Mouse (Mus musculus) kidney, adult 2 months (tissue): Measurements from ENCODE around the gene Spata31d1d. TPM values are rescaled to one million over a fixed set of nuclear protein-coding genes. Genes with fewer than 3 reads are reported as not detected.
"Not testable (repeated sequence)": the region's sequence is repeated elsewhere in the genome, so short reads cannot be mapped to it uniquely, and the experiment has no call there.

Experiments used
- DNase-seq: peaks from one replicate; pipeline ENCODE4 v3.0.0; 2021
- H3K27ac ChIP-seq: fragments of 200-500 bp; 2 replicates; pipeline ENCODE4 v1.5.1; 2012; ENCODE audit warnings: low read depth, low read length, control low read depth, inconsistent platforms; ENCODE audit not compliant: insufficient read depth
- H3K27me3 ChIP-seq: fragments of 200-500 bp; replicated peaks from 2 replicates; pipeline ENCODE4 v1.6.1; 2012; ENCODE audit warnings: mild to moderate bottlenecking, moderate library complexity, low read length, inconsistent platforms; ENCODE audit not compliant: control insufficient read depth, insufficient read depth
- H3K36me3 ChIP-seq: fragments of 200-500 bp; 2 replicates; pipeline ENCODE4 v1.6.1; 2012; ENCODE audit warnings: mild to moderate bottlenecking, moderate library complexity, low read length, inconsistent platforms; ENCODE audit not compliant: control insufficient read depth, insufficient read depth
- H3K4me1 ChIP-seq: fragments of 200-500 bp; 2 replicates; pipeline ENCODE4 v1.6.1; 2011; ENCODE audit warnings: low read length; ENCODE audit not compliant: control insufficient read depth, insufficient read depth
- H3K4me3 ChIP-seq: fragments of 200-500 bp; 2 replicates; pipeline ENCODE4 v1.5.1; 2011; ENCODE audit warnings: mild to moderate bottlenecking, low read depth, low read length, control low read depth; ENCODE audit not compliant: insufficient read depth
- CTCF ChIP-seq: fragments of 200-500 bp; conservative IDR thresholded peaks from 2 replicates; pipeline ENCODE4 v1.5.1; 2011; ENCODE audit warnings: low read depth, mild to moderate bottlenecking, control low read depth, low read length, moderate library complexity, mixed read lengths; ENCODE audit not compliant: insufficient read depth, insufficient read length
- POLR2A ChIP-seq: fragments of 200-500 bp; IDR thresholded peaks from one replicate; pipeline ENCODE4 v1.6.1; 2011; ENCODE audit warnings: low read depth, low read length, control low read depth
- WGBS: fragments of 180-500 bp; shearing (Covaris S2); methylation state at CpG from one replicate; pipeline ENCODE4 v1.1.7; 2018; 5-methylcytosine and 5-hydroxymethylcytosine counted together
- polyA plus RNA-seq: library from polyadenylated mRNA; depleted of rRNA; stranded (reverse); fragments of >200 nt; gene quantifications from 2 replicates; pipeline ENCODE4 v1.2.3, GENCODE M21; 2012; rRNA removed

Spata31d1d gene
- 0.05 TPM in 1 of 2 replicates, not detected in the other for polyA plus RNA-seq

GRCm38 (mm10) chr13:59731652-59732051 lies at the start of gene Spata31d1d:
Gene Spata31d1d (minus strand): TSS chr13:59731752.
- Histone ChIP-seq H3K27ac (no peak within 1 kb of the TSS), H3K4me3 (no peak within 1 kb of the TSS), H3K27me3 (no peaks in the 10 kb centered on the region), H3K4me1 (no peaks in the 10 kb centered on the region), H3K36me3 (no peaks in the 10 kb centered on the region)
- DNase-seq, result no peak
- TF ChIP-seq CTCF, result no peak
- no peak for TF ChIP-seq POLR2A
- WGBS, result 59% methylated on average over 7 of the region's 7 CpGs

GRCm38 (mm10) chr13:59779744-59780264 lies 48.3 kb upstream of the Spata31d1d start:
- not testable (repeated sequence) for H3K27me3 ChIP-seq, DNase-seq, H3K4me1 ChIP-seq, H3K27ac ChIP-seq, H3K4me3 ChIP-seq, H3K36me3 ChIP-seq
- TF ChIP-seq CTCF, result 0 out of 2 replicates have a peak, but pooled peaks have one; percentile 13
- 98% methylated on average over 1 of the region's 1 CpGs for WGBS

GRCm38 (mm10) chr13:59779213-59779612 lies 47.7 kb upstream of the Spata31d1d start:
- peak; percentile 33 for DNase-seq
- H3K4me1 ChIP-seq, result no peaks in the 10 kb centered on the region
- no peaks in the 10 kb centered on the region for H3K27me3 ChIP-seq
- WGBS, result 62% methylated on average over 4 of the region's 4 CpGs
- no peak overlapping the region for H3K4me3 ChIP-seq
- H3K27ac ChIP-seq, result no peak overlapping the region
- H3K36me3 ChIP-seq, result peaks cover 6% of the 10 kb centered on the region
- TF ChIP-seq POLR2A, result no peak
- TF ChIP-seq CTCF, result peak; percentile 45

GRCm38 (mm10) chr13:59775168-59775567 lies 43.6 kb upstream of the Spata31d1d start:
- peaks cover 8% of the 10 kb centered on the region; the same call in 1 of the 2 replicates for H3K4me1 ChIP-seq
- peaks cover 2% of the 10 kb centered on the region for H3K36me3 ChIP-seq
- H3K27ac ChIP-seq, result no peak overlapping the region
- 74% methylated on average over 3 of the region's 3 CpGs for WGBS
- H3K27me3 ChIP-seq, result no peaks in the 10 kb centered on the region
- no peak for TF ChIP-seq CTCF
- TF ChIP-seq POLR2A, result no peak
- DNase-seq, result no peak
- no peak overlapping the region for H3K4me3 ChIP-seq

GRCm38 (mm10) chr13:59771257-59771656 lies 39.7 kb upstream of the Spata31d1d start:
- peak overlapping the region; percentile 58 for H3K27ac ChIP-seq
- peaks cover 27% of the 10 kb centered on the region for H3K4me1 ChIP-seq
- WGBS, result 11% methylated on average over 9 of the region's 9 CpGs
- no peak overlapping the region for H3K4me3 ChIP-seq
- DNase-seq, result peak; percentile 85
- H3K27me3 ChIP-seq, result no peaks in the 10 kb centered on the region
- no peaks in the 10 kb centered on the region for H3K36me3 ChIP-seq
- TF ChIP-seq POLR2A (no peak), CTCF (no peak)

GRCm38 (mm10) chr13:59770847-59771246 lies 39.3 kb upstream of the Spata31d1d start:
- Histone ChIP-seq H3K36me3 (no peaks in the 10 kb centered on the region), H3K4me1 (peaks cover 30% of the 10 kb centered on the region), H3K27ac (peak overlapping the region; percentile 66), H3K27me3 (no peaks in the 10 kb centered on the region), H3K4me3 (no peak overlapping the region)
- no peak for TF ChIP-seq POLR2A
- TF ChIP-seq CTCF, result no peak
- DNase-seq, result peak; percentile 15
- 38% methylated on average over 9 of the region's 9 CpGs for WGBS

GRCm38 (mm10) chr13:59770164-59770562 lies 38.6 kb upstream of the Spata31d1d start:
- Histone ChIP-seq H3K4me1 (peaks cover 33% of the 10 kb centered on the region), H3K4me3 (peak overlapping the region; percentile 73), H3K27me3 (no peaks in the 10 kb centered on the region), H3K27ac (peak overlapping the region; percentile 95), H3K36me3 (no peaks in the 10 kb centered on the region)
- under 1% methylated on average over 28 of the region's 28 CpGs for WGBS
- DNase-seq, result peak; percentile 87
- TF ChIP-seq CTCF (0 out of 2 replicates have a peak, but pooled peaks have one; percentile 3), POLR2A (no peak)
